Mouse (Mus musculus) heart, postnatal 14 days (tissue): ENCODE measurements around the gene Arxes1. TPM values are rescaled to one million over a fixed set of nuclear protein-coding genes. Genes with fewer than 3 reads are reported as not detected.

Experiments
- total RNA-seq, 2 experiments: library from RNA; stranded (reverse); gene quantifications; 2 replicates each; pipeline ENCODE4 v1.2.3; 2021

The Arxes1 gene
- total RNA-seq, 2 experiments from 2014 or later: 1.3 to 1.6 TPM

Other genes starting within 250 kb of the Arxes1 start
- 10 to 100 TPM; 16.1 to 26.6 TPM for gene Bhlhb9, start 235.8 kb upstream of the Arxes1 start, total RNA-seq
- 1 to 10 TPM; 2.9 TPM for gene Gprasp2, start 194.3 kb upstream of the Arxes1 start, total RNA-seq
- gene Arxes2, start 39.5 kb upstream of the Arxes1 start, total RNA-seq: 1 to 10 TPM; 3.1 to 5.2 TPM
- under 1 TPM in 1 of 2 experiments, not detected in 1; 0.59 TPM for gene Bex2, start 34.9 kb downstream of the Arxes1 start, total RNA-seq
- gene Nxf3, start 51.9 kb downstream of the Arxes1 start, total RNA-seq: not detected
- 1 to 10 TPM in 1 of 2 experiments, under 1 TPM in 1; 0.71 to 1.7 TPM for gene Bex4, start 105.6 kb downstream of the Arxes1 start, total RNA-seq
- 10 to 100 TPM; 27.2 to 34.4 TPM for gene Tceal8, start 139.0 kb downstream of the Arxes1 start, total RNA-seq
- gene Tceal5, start 170.5 kb downstream of the Arxes1 start, total RNA-seq: 1 to 10 TPM; 1.6 to 1.7 TPM
- gene Tceal7, start 181.4 kb downstream of the Arxes1 start, total RNA-seq: 1 to 10 TPM; 1.9 to 2.0 TPM
- gene Bex1, start 182.1 kb downstream of the Arxes1 start, total RNA-seq: 1 to 10 TPM; 2.9 to 7.0 TPM
- gene Tceal9, start 211.7 kb downstream of the Arxes1 start, total RNA-seq: 10 to 100 TPM; 48.5 to 49.3 TPM
- gene Bex3, start 236.9 kb downstream of the Arxes1 start, total RNA-seq: 10 to 100 TPM; 28.7 to 30.9 TPM